Mouse (Mus musculus) thymus, postnatal 25 days (tissue): ENCODE data around the gene Tars2.
"Not testable (repeated sequence)": the region's sequence is repeated elsewhere in the genome, so short reads cannot be mapped to it uniquely, and the experiment has no call there.

ENCODE experiments used
- DNase-seq: peaks from one replicate; pipeline ENCODE4 v3.0.0; 2022

The Tars2 gene

DNA sequence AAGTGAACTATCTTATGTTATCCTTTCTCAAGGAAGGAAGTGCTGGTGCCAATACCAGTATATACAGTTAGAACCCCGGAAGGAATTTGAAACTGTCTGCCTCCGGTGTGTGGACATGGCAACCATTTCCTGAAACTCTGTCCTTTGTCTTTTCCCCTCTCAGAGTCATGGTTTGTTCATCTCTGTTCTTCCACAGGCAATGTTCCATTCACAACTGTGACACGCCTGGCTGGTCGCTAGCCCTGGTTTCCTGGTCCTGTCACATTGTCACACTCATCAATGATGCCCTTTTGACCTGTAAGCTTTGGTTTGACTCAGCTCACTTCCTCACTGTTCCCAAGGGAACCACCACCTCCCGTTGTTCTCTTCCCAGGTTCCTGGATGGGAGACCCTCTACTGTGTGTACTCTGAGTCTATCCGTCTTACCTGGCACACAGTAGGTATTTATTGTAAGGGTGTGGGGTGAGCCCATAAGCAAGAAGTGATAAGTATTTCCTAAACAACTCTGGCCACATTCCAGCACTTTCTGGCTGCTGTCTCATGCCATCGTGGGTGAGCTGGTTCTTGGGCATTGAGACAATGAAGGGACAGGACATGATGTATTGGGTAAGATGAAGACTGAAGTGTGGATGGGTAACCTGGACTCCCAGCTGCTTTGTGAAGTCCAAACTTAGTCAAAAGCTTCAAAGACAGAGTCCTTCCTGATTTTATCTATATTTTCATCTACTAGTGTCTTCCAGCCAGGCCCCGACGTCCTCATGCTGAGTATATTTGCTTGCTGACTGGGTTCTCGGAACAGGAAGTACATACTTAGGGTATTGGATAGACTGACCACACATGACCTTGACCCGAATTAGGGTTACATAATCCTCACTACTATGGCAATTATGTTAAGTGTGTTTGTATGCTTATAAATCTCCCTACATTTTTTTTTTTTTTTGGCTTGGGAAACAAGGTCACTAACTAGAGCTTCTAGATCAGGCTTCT, 65.9 kb downstream of the Tars2 start:
- DNase-seq, result no peak

DNA sequence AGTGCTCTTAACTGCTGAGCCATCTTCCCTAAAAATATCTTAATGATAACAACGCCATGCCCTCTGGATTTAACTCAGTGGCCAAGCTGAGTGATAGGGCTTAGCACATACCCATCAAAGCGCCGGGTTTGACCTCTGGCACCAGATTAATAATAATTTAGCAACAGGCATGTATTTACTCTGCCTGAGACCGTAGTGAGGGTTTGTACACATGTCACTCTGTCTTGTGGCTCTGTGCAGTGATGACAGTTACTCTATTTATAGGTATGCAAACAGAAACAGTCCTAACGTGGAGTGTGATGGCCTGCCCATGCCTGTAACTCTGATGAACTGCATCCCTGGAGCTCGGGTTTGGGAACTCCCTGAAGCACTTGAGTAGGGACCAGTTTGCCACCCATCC, 67.3 kb downstream of the Tars2 start:
- no peak for DNase-seq

DNA sequence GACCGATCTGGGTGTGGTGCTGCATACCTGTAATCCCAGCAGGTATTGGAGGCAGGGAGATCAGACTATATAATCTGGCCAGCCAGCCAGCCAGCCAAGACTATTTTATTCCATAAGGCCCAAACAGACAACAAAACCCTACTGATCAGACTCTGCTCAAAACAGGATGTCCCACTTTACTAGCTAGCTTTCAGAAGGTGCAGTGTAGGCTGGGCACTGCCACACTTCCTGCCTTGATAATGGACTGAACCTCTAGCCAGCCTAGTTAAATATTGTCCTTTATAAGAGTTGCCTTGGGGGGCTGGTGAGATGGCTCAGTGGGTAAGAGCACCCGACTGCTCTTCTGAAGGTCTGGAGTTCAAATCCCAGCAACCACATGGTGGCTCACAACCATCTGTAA, 69.5 kb downstream of the Tars2 start:
- DNase-seq, result not testable (repeated sequence)
